Mouse (Mus musculus): ENCODE results near the gene Fam214a. TPM values are rescaled to one million over a fixed set of nuclear protein-coding genes. Genes with fewer than 3 reads are reported as not detected.
A peak's percentile ranks its signal among the peaks of the same experiment; 100 is the strongest.

The Fam214a gene
- polyA plus RNA-seq, 1 experiment = 43.2 TPM

- no peak overlapping the region for H3K4me3 ChIP-seq (ENCODE audit: insufficient read depth, low read length)
- peaks cover 12% of the 10 kb centered on the region for H3K4me1 ChIP-seq (ENCODE audit: control insufficient read depth, insufficient read depth, low read length)
- TF ChIP-seq CTCF (IDR thresholded peaks at IDR 0.05; ENCODE audit: low read depth, low read length) = no peak
- TF ChIP-seq POLR2A (IDR thresholded peaks at IDR 0.05; ENCODE audit: borderline replicate concordance, low read depth, low read length) = no peak
- H3K27ac ChIP-seq (ENCODE audit: insufficient read depth, low read depth, low read length) = no peak overlapping the region
Observed at GRCm38 (mm10) chr9:75034691-75035090, 82.0 kb downstream of the Fam214a start.

- no peak for TF ChIP-seq CTCF (IDR thresholded peaks at IDR 0.05; ENCODE audit: low read depth, low read length)
- TF ChIP-seq POLR2A (IDR thresholded peaks at IDR 0.05; ENCODE audit: borderline replicate concordance, low read depth, low read length) = no peak
- Histone ChIP-seq H3K27ac (ENCODE audit: insufficient read depth, low read depth, low read length) (no peak overlapping the region), H3K4me3 (ENCODE audit: insufficient read depth, low read length) (no peak overlapping the region), H3K4me1 (ENCODE audit: control insufficient read depth, insufficient read depth, low read length) (peaks cover 14% of the 10 kb centered on the region)
Observed at GRCm38 (mm10) chr9:75035944-75036343, 83.3 kb downstream of the Fam214a start.

- TF ChIP-seq CTCF (IDR thresholded peaks at IDR 0.05; ENCODE audit: low read depth, low read length) = no peak
- TF ChIP-seq POLR2A (IDR thresholded peaks at IDR 0.05; ENCODE audit: borderline replicate concordance, low read depth, low read length) = no peak
- H3K4me1 ChIP-seq (ENCODE audit: control insufficient read depth, insufficient read depth, low read length) = peaks cover 14% of the 10 kb centered on the region
- peak within 1 kb of the TSS; percentile 18; the same call in 1 of the 2 replicates for H3K27ac ChIP-seq (ENCODE audit: insufficient read depth, low read depth, low read length)
- H3K4me3 ChIP-seq (ENCODE audit: insufficient read depth, low read length) = peak within 1 kb of the TSS; percentile 100
Observed at GRCm38 (mm10) chr9:75037451-75038356, 85.0 kb downstream of the Fam214a start, which contains the start of gene Arpp19. Gene Arpp19 (plus strand): TSS chr9:75037614.

GRCm38 (mm10) chr9:75038357-75038688 lies 85.6 kb downstream of the Fam214a start:
- Histone ChIP-seq H3K27ac (ENCODE audit: insufficient read depth, low read depth, low read length) (no peak overlapping the region), H3K4me3 (ENCODE audit: insufficient read depth, low read length) (peak overlapping the region; percentile 100)
- no peak for TF ChIP-seq CTCF (IDR thresholded peaks at IDR 0.05; ENCODE audit: low read depth, low read length)
- TF ChIP-seq POLR2A (IDR thresholded peaks at IDR 0.05; ENCODE audit: borderline replicate concordance, low read depth, low read length) = no peak

GRCm38 (mm10) chr9:75040566-75040965 lies 87.9 kb downstream of the Fam214a start:
- no peak overlapping the region for H3K27ac ChIP-seq (ENCODE audit: insufficient read depth, low read depth, low read length)
- H3K4me1 ChIP-seq (ENCODE audit: control insufficient read depth, insufficient read depth, low read length) = peaks cover 18% of the 10 kb centered on the region
- TF ChIP-seq POLR2A (IDR thresholded peaks at IDR 0.05; ENCODE audit: borderline replicate concordance, low read depth, low read length) (no peak), CTCF (IDR thresholded peaks at IDR 0.05; ENCODE audit: low read depth, low read length) (no peak)

More at GRCm38 (mm10) chr9:75038357-75038688, 85.6 kb downstream of the Fam214a start:
- peaks cover 14% of the 10 kb centered on the region for H3K4me1 ChIP-seq (ENCODE audit: control insufficient read depth, insufficient read depth, low read length)

GRCm38 (mm10) chr9:75041840-75042525 lies 89.3 kb downstream of the Fam214a start:
- TF ChIP-seq CTCF (IDR thresholded peaks at IDR 0.05; ENCODE audit: low read depth, low read length) (no peak), POLR2A (IDR thresholded peaks at IDR 0.05; ENCODE audit: borderline replicate concordance, low read depth, low read length) (no peak)
- H3K27ac ChIP-seq (ENCODE audit: insufficient read depth, low read depth, low read length) = no peak overlapping the region
- peaks cover 24% of the 10 kb centered on the region for H3K4me1 ChIP-seq (ENCODE audit: control insufficient read depth, insufficient read depth, low read length)
- no peak overlapping the region for H3K4me3 ChIP-seq (ENCODE audit: insufficient read depth, low read length)

More at GRCm38 (mm10) chr9:75040566-75040965, 87.9 kb downstream of the Fam214a start:
- no peak overlapping the region for H3K4me3 ChIP-seq (ENCODE audit: insufficient read depth, low read length)

GRCm38 (mm10) chr9:75043191-75043590 lies 90.5 kb downstream of the Fam214a start:
- Histone ChIP-seq H3K4me1 (ENCODE audit: control insufficient read depth, insufficient read depth, low read length) (peaks cover 27% of the 10 kb centered on the region), H3K4me3 (ENCODE audit: insufficient read depth, low read length) (no peak overlapping the region), H3K27ac (ENCODE audit: insufficient read depth, low read depth, low read length) (no peak overlapping the region)
- no peak for TF ChIP-seq POLR2A (IDR thresholded peaks at IDR 0.05; ENCODE audit: borderline replicate concordance, low read depth, low read length)
- TF ChIP-seq CTCF (IDR thresholded peaks at IDR 0.05; ENCODE audit: low read depth, low read length) = no peak

- Histone ChIP-seq H3K4me1 (ENCODE audit: control insufficient read depth, insufficient read depth, low read length) (peaks cover 34% of the 10 kb centered on the region), H3K4me3 (ENCODE audit: insufficient read depth, low read length) (no peak overlapping the region), H3K27ac (ENCODE audit: insufficient read depth, low read depth, low read length) (no peak overlapping the region)
- TF ChIP-seq CTCF (IDR thresholded peaks at IDR 0.05; ENCODE audit: low read depth, low read length) (no peak), POLR2A (IDR thresholded peaks at IDR 0.05; ENCODE audit: borderline replicate concordance, low read depth, low read length) (no peak)
Observed at GRCm38 (mm10) chr9:75047079-75047478, 94.4 kb downstream of the Fam214a start.

GRCm38 (mm10) chr9:75049100-75049499 lies 96.4 kb downstream of the Fam214a start:
- H3K27ac ChIP-seq (ENCODE audit: insufficient read depth, low read depth, low read length) = peak overlapping the region; percentile 58
- peaks cover 34% of the 10 kb centered on the region for H3K4me1 ChIP-seq (ENCODE audit: control insufficient read depth, insufficient read depth, low read length)
- H3K4me3 ChIP-seq (ENCODE audit: insufficient read depth, low read length) = no peak overlapping the region
- TF ChIP-seq POLR2A (IDR thresholded peaks at IDR 0.05; ENCODE audit: borderline replicate concordance, low read depth, low read length) = no peak
- TF ChIP-seq CTCF (IDR thresholded peaks at IDR 0.05; ENCODE audit: low read depth, low read length) = no peak

All from bone marrow macrophage, adult 2 months (primary cell).